Comparison of ENCODE assay signal across 14 mouse cellular contexts in the genomic region with DNA sequence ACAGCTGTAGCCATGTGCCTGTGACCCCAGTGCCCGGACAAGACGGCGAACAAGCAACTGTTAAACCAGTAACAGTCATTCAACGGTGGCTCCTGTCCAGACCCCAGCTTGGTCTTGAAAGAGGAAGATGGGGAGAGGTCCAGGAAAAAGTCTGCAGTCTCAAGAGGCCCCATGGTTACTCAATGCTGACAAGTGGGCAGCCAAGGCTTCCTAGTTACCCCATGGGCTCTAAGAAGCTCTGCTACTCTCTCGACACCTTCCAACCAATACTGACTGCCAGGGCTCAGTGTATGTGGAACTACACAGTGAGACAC. TPM values are rescaled to one million over a fixed set of nuclear protein-coding genes. Genes with fewer than 3 reads are reported as not detected.
DNase-seq lines count a peak whose midpoint lies in the region; ATAC-seq and TF ChIP-seq lines count a peak whose summit lies in the region.
"Had no signal": no experiment of that assay in that cellular context is flagged by ENCODE, and none has a peak within 500 bp of the region (broad histone marks: within the 10 kb centered on the region; RNA-seq: fewer than 3 reads in every experiment).

No protein-coding gene starts in this region.

- TF ChIP-seq EP300 in stomach, postnatal 0 days (optimal IDR thresholded peaks at IDR 0.05) = no peak

- peak overlapping the region; percentile 20; the same call in 1 of the 2 replicates for H3K27ac ChIP-seq in gastrocnemius, adult 2 months
- H3K27ac ChIP-seq in stomach, embryonic 16.5 days (ENCODE audit: low read length) = peak overlapping the region; percentile 20; the same call in 1 of the 2 replicates
- H3K27ac ChIP-seq in stomach, postnatal 0 days (replicated peaks) = no peak overlapping the region
- H3K27ac ChIP-seq: forebrain, embryonic 13.5 days; heart, embryonic 15.5 days had no signal

- peaks cover 12% of the 10 kb centered on the region; the same call in 1 of the 2 replicates for H3K4me1 ChIP-seq in stomach, embryonic 16.5 days (ENCODE audit: control insufficient read depth, insufficient read depth, low read length)
- H3K4me1 ChIP-seq in stomach, postnatal 0 days (replicated peaks; ENCODE audit: control insufficient read depth, insufficient read depth) = no peaks in the 10 kb centered on the region; the same call in 1 of the 2 replicates
- peaks cover 19% of the 10 kb centered on the region for H3K4me1 ChIP-seq in lung, adult 2 months (ENCODE audit: control insufficient read depth, insufficient read depth, low read length)
- H3K4me1 ChIP-seq: forebrain, embryonic 13.5 days had no signal

- TF ChIP-seq POLR2A in lung, adult 2 months (IDR thresholded peaks at IDR 0.05; ENCODE audit: borderline replicate concordance, extremely low read depth, low read depth, low read length) = no peak

- intact Hi-C loops in gastrocnemius, adult 2 months (cut with DNase I) = no loop called here
- intact Hi-C loops in left cerebral cortex, postnatal 25 days (cut with DNase I) = no loop called here

- no peaks in the 10 kb centered on the region for H3K9me3 ChIP-seq in stomach, embryonic 16.5 days (replicated peaks; ENCODE audit: control insufficient read depth, low read length)
- no peaks in the 10 kb centered on the region for H3K9me3 ChIP-seq in stomach, postnatal 0 days (ENCODE audit: control insufficient read depth, low read length)
- H3K9me3 ChIP-seq: forebrain, embryonic 13.5 days; G1E; heart, embryonic 15.5 days had no signal

- no peak overlapping the region for H3K4me2 ChIP-seq in stomach, embryonic 16.5 days (ENCODE audit: low read depth, low read length)
- H3K4me2 ChIP-seq in stomach, postnatal 0 days (replicated peaks; ENCODE audit: low read depth) = no peak overlapping the region
- H3K4me2 ChIP-seq: forebrain, embryonic 13.5 days; heart, embryonic 15.5 days had no signal

- WGBS in stomach, embryonic 16.5 days = 71% methylated on average over 5 of the region's 5 CpGs
- WGBS in stomach, postnatal 0 days = 79% methylated on average over 5 of the region's 5 CpGs
- WGBS in lung, adult 2 months = 53% methylated on average over 5 of the region's 5 CpGs

- no peak overlapping the region for H3K4me3 ChIP-seq in gastrocnemius, adult 2 months
- H3K4me3 ChIP-seq in stomach, embryonic 16.5 days (replicated peaks; ENCODE audit: low read length) = no peak overlapping the region
- no peak overlapping the region for H3K4me3 ChIP-seq in stomach, postnatal 0 days (ENCODE audit: low read depth, low read length)
- H3K4me3 ChIP-seq in lung, adult 2 months (replicated peaks; ENCODE audit: extremely low read depth, low read depth, low read length) = no peak overlapping the region
- H3K4me3 ChIP-seq: forebrain, embryonic 13.5 days; heart, embryonic 15.5 days had no signal

- DNase-seq in gastrocnemius, adult 2 months = peak; percentile 59
- DNase-seq in gastrocnemius, postnatal 25 days = no peak
- no peak for DNase-seq in stomach, postnatal 0 days (ENCODE audit: low spot score)
- DNase-seq in lung, adult 2 months = peak; percentile 37
- no peak for DNase-seq in adrenal gland, postnatal 25 days
- DNase-seq in left cerebral cortex, postnatal 25 days (ENCODE audit: low spot score in 2 of 2) = no peak
- DNase-seq: cerebellum, postnatal 25 days; kidney, adult 11 months; thymus, postnatal 25 days had no signal

- no peaks in the 10 kb centered on the region for H3K36me3 ChIP-seq in stomach, embryonic 16.5 days (ENCODE audit: control insufficient read depth, insufficient read depth, low read length)
- no peaks in the 10 kb centered on the region for H3K36me3 ChIP-seq in stomach, postnatal 0 days (ENCODE audit: control insufficient read depth, insufficient read depth, low read length)
- H3K36me3 ChIP-seq: G1E; heart, embryonic 15.5 days had no signal

- H3K9ac ChIP-seq in stomach, embryonic 16.5 days (ENCODE audit: low read length) = no peak overlapping the region
- no peak overlapping the region for H3K9ac ChIP-seq in stomach, postnatal 0 days (ENCODE audit: low read length)
- H3K9ac ChIP-seq: forebrain, embryonic 13.5 days; heart, embryonic 15.5 days had no signal

- TF ChIP-seq CTCF in gastrocnemius, adult 2 months (IDR thresholded peaks at IDR 0.05) = no peak
- TF ChIP-seq CTCF in stomach, postnatal 0 days (IDR thresholded peaks at IDR 0.05; ENCODE audit: low read depth) = no peak
- TF ChIP-seq CTCF in lung, adult 2 months (IDR thresholded peaks at IDR 0.05; ENCODE audit: insufficient read depth, low read length) = no peak

- ATAC-seq in stomach, embryonic 16.5 days (ENCODE audit: insufficient read depth, low FRiP score) = no peak
- no peak for ATAC-seq in stomach, postnatal 0 days (ENCODE audit: low FRiP score, low TSS enrichment)
- ATAC-seq in activated CD4-positive, CD25-positive, alpha-beta regulatory T cell, adult 4 months = no peak
- ATAC-seq: forebrain, embryonic 13.5 days had no signal

- H3K27me3 ChIP-seq in stomach, embryonic 16.5 days (ENCODE audit: control insufficient read depth, insufficient read depth, low read length) = no peaks in the 10 kb centered on the region
- no peaks in the 10 kb centered on the region for H3K27me3 ChIP-seq in stomach, postnatal 0 days (ENCODE audit: control insufficient read depth, insufficient read depth, low read length)
- H3K27me3 ChIP-seq: forebrain, embryonic 13.5 days had no signal

RNA-seq across cellular contexts. Expression of a gene that starts 15.7 kb away (rescaled TPM):
- total RNA-seq in gastrocnemius, adult 2 months (2021) = 10 to 100 TPM; 29.5 to 41.7 TPM
- 10 to 100 TPM; 34.3 to 43.7 TPM for total RNA-seq in gastrocnemius, postnatal 25 days (2021)
- 8.5 and 12.0 TPM in 2 replicates for polyA plus RNA-seq in stomach, embryonic 16.5 days (2015; fragmentation: Nextera tagmentation; extraction: Ambion mirVana)
- 5.7 and 5.8 TPM in 2 replicates for polyA plus RNA-seq in stomach, postnatal 0 days (2015; fragmentation: Nextera tagmentation; extraction: Ambion mirVana)
- polyA plus RNA-seq in lung, adult 2 months (2012; rRNA removed) = 25.0 and 25.2 TPM in 2 replicates
- 1.2 and 2.3 TPM in 2 replicates for total RNA-seq in adrenal gland, postnatal 25 days (2021)
- under 1 TPM in 1 of 2 experiments, not detected in 1; 0.23 TPM for polyA plus RNA-seq in activated CD4-positive, CD25-positive, alpha-beta regulatory T cell, adult 4 months (2017; shearing (Covaris generic))
- total RNA-seq in left cerebral cortex, postnatal 25 days (2021) = under 1 TPM; 0.71 to 0.85 TPM
- polyA plus RNA-seq: forebrain, embryonic 13.5 days; G1E had no signal

RNA-seq across cellular contexts. Expression of a gene that starts 54.0 kb away (rescaled TPM):
- 1 to 10 TPM in 1 of 2 experiments, under 1 TPM in 1; 0.82 to 1.4 TPM for total RNA-seq in gastrocnemius, adult 2 months (2021)
- total RNA-seq in gastrocnemius, postnatal 25 days (2021) = 1 to 10 TPM; 1.4 to 1.9 TPM
- 7.9 and 8.6 TPM in 2 replicates for polyA plus RNA-seq in stomach, embryonic 16.5 days (2015; fragmentation: Nextera tagmentation; extraction: Ambion mirVana)
- polyA plus RNA-seq in stomach, postnatal 0 days (2015; fragmentation: Nextera tagmentation; extraction: Ambion mirVana) = 6.1 and 6.4 TPM in 2 replicates
- 59.1 and 61.6 TPM in 2 replicates for polyA plus RNA-seq in lung, adult 2 months (2012; rRNA removed)
- 5.8 and 9.5 TPM in 2 replicates for total RNA-seq in adrenal gland, postnatal 25 days (2021)
- under 1 TPM in 1 of 2 experiments, not detected in 1; 0.32 TPM for polyA plus RNA-seq in activated CD4-positive, CD25-positive, alpha-beta regulatory T cell, adult 4 months (2017; shearing (Covaris generic))
- 1 to 10 TPM; 2.5 to 4.1 TPM for total RNA-seq in left cerebral cortex, postnatal 25 days (2021)

Comparison
In these comparisons a context has a peak if more than half of its experiments do, and no peak if none do; other contexts are left out.
1. DNase-seq: peak in gastrocnemius, adult 2 months (single experiment) and lung, adult 2 months (single experiment); none in gastrocnemius, postnatal 25 days (single experiment), stomach, postnatal 0 days (single experiment), adrenal gland, postnatal 25 days (single experiment) and left cerebral cortex, postnatal 25 days (0 of 2).